Mouse (Mus musculus): ENCODE data around the gene Cacnb1. TPM values are rescaled to one million over a fixed set of nuclear protein-coding genes. Genes with fewer than 3 reads are reported as not detected.

Cacnb1 gene
- polyA plus RNA-seq, 1 experiment from 2014 or later, result 6.1 TPM

- Histone ChIP-seq H3K4me3 (ENCODE audit: low read depth, low read length) (no peak overlapping the region), H3K4me1 (ENCODE audit: control insufficient read depth, insufficient read depth, low read length) (0 out of 2 replicates have a peak, but pooled peaks cover 7% of the 10 kb centered on the region), H3K27me3 (ENCODE audit: control insufficient read depth, insufficient read depth, low read length) (peaks cover 43% of the 10 kb centered on the region), H3K9ac (ENCODE audit: low read depth, low read length) (no peak overlapping the region), H3K4me2 (no peak overlapping the region), H3K9me3 (replicated peaks; ENCODE audit: control insufficient read depth, low read length) (no peaks in the 10 kb centered on the region), H3K36me3 (ENCODE audit: control insufficient read depth, insufficient read depth, low read length) (no peaks in the 10 kb centered on the region), H3K27ac (ENCODE audit: low read depth, low read length) (no peak overlapping the region)
- ATAC-seq (replicated peaks; ENCODE audit: insufficient number of reproducible peaks, low FRiP score, low TSS enrichment), result no peak
- 78% methylated on average over 9 of the region's 9 CpGs for WGBS (ENCODE audit: insufficient replicate concordance)
Observed at GRCm38 (mm10) chr11:97982721-97983120, 40.1 kb downstream of the Cacnb1 start.

GRCm38 (mm10) chr11:97980531-97980966, 42.3 kb downstream of the Cacnb1 start:
- H3K36me3 ChIP-seq (ENCODE audit: control insufficient read depth, insufficient read depth, low read length), result no peaks in the 10 kb centered on the region
- no peak overlapping the region for H3K4me3 ChIP-seq (ENCODE audit: low read depth, low read length)
- no peak for ATAC-seq (replicated peaks; ENCODE audit: insufficient number of reproducible peaks, low FRiP score, low TSS enrichment)
- no peaks in the 10 kb centered on the region for H3K9me3 ChIP-seq (replicated peaks; ENCODE audit: control insufficient read depth, low read length)
- H3K9ac ChIP-seq (ENCODE audit: low read depth, low read length), result no peak overlapping the region
- no peaks in the 10 kb centered on the region for H3K4me1 ChIP-seq (ENCODE audit: control insufficient read depth, insufficient read depth, low read length)
- WGBS (ENCODE audit: insufficient replicate concordance), result 63% methylated on average over 9 of the region's 9 CpGs
- no peak overlapping the region for H3K27ac ChIP-seq (ENCODE audit: low read depth, low read length)
- H3K27me3 ChIP-seq (ENCODE audit: control insufficient read depth, insufficient read depth, low read length), result peaks cover 27% of the 10 kb centered on the region
- no peak overlapping the region for H3K4me2 ChIP-seq

DNA sequence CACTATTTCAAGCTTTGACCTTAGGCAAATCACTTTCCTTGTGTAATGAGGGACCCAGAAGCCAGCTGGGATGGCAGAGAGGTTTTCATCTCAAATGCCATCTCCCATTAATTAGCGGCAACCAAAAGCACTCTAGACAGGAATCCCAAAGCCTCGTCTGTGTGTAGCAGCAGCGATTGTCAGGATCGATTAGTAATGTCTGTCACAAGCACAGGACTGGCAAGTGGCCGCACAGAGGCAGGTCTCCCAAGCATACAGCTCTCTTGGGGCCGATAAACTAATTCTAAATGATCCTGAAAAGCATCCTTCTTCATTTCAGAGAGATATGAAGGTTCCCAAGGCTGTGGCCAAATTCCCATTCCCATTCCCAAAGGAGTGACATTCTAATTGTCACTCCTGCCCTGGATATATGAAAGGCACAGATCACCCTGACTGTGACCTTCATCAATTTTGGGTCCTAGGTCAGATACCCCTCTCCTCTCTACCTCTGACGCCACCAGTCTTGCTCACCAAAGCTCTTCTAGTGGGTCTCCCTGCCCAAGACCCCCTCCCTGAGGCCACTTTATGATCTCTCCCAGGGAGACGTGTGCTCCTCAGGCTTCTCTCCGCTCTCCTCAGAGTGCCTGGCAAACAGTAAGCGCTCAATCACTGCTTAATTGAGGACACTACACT, 42.9 kb downstream of the Cacnb1 start:
- 58% methylated on average over 10 of the region's 10 CpGs for WGBS (ENCODE audit: insufficient replicate concordance)
- Histone ChIP-seq H3K9me3 (replicated peaks; ENCODE audit: control insufficient read depth, low read length) (no peaks in the 10 kb centered on the region), H3K9ac (ENCODE audit: low read depth, low read length) (no peak overlapping the region), H3K4me3 (ENCODE audit: low read depth, low read length) (no peak overlapping the region), H3K27me3 (ENCODE audit: control insufficient read depth, insufficient read depth, low read length) (peaks cover 21% of the 10 kb centered on the region), H3K4me2 (no peak overlapping the region), H3K4me1 (ENCODE audit: control insufficient read depth, insufficient read depth, low read length) (no peaks in the 10 kb centered on the region), H3K36me3 (ENCODE audit: control insufficient read depth, insufficient read depth, low read length) (no peaks in the 10 kb centered on the region), H3K27ac (ENCODE audit: low read depth, low read length) (no peak overlapping the region)
- ATAC-seq (replicated peaks; ENCODE audit: insufficient number of reproducible peaks, low FRiP score, low TSS enrichment), result no peak

DNA sequence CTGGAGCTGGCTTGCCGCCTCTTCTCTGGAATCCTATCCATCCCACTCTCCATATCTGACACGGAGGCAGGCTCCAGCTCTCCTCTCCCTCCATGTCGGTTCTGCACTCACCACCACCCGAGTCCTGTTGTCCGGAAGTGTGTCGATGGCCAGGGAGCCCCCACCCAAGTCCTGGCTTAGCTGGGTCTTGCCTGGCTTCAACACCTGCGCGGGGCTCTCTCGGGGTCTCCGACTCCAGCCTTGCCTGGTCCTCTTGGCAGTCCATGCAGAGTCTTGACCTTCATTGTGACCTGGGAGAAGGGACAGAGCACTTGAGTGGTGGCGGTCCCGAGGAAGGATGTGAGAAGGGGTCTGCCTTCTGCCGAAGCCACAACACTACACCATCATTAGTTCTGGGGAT, 44.4 kb downstream of the Cacnb1 start:
- Histone ChIP-seq H3K4me2 (no peak overlapping the region), H3K36me3 (ENCODE audit: control insufficient read depth, insufficient read depth, low read length) (no peaks in the 10 kb centered on the region), H3K4me1 (ENCODE audit: control insufficient read depth, insufficient read depth, low read length) (no peaks in the 10 kb centered on the region), H3K27ac (ENCODE audit: low read depth, low read length) (no peak overlapping the region), H3K27me3 (ENCODE audit: control insufficient read depth, insufficient read depth, low read length) (peaks cover 10% of the 10 kb centered on the region; the same call in 1 of the 2 replicates), H3K9ac (ENCODE audit: low read depth, low read length) (no peak overlapping the region; the same call in 1 of the 2 replicates), H3K4me3 (ENCODE audit: low read depth, low read length) (no peak overlapping the region), H3K9me3 (replicated peaks; ENCODE audit: control insufficient read depth, low read length) (no peaks in the 10 kb centered on the region)
- 72% methylated on average over 13 of the region's 13 CpGs for WGBS (ENCODE audit: insufficient replicate concordance)
- ATAC-seq (replicated peaks; ENCODE audit: insufficient number of reproducible peaks, low FRiP score, low TSS enrichment), result no peak

DNA sequence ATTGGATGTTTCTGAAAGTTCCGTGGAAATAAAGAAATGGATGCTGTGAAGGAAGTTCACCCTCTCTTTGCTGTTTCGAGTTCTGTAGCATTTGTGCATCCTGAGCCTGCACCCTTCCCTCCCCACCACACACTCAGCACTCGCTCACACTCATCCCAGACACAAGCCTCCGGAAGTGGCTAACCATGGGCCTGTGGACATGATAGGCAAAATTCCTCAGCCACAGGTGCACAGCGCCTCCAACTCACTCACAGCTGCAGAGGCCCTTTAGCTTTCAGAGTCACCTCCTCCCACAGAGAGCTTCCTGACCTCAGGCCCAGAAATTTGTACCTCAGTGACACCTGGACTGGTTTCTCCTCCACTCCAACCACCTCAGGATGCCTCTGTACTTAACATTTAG, 45.0 kb downstream of the Cacnb1 start:
- peaks cover 10% of the 10 kb centered on the region; the same call in 1 of the 2 replicates for H3K27me3 ChIP-seq (ENCODE audit: control insufficient read depth, insufficient read depth, low read length)
- H3K9ac ChIP-seq (ENCODE audit: low read depth, low read length), result no peak overlapping the region
- H3K4me1 ChIP-seq (ENCODE audit: control insufficient read depth, insufficient read depth, low read length), result no peaks in the 10 kb centered on the region
- H3K4me3 ChIP-seq (ENCODE audit: low read depth, low read length), result no peak overlapping the region
- no peak for ATAC-seq (replicated peaks; ENCODE audit: insufficient number of reproducible peaks, low FRiP score, low TSS enrichment)
- 61% methylated on average over 5 of the region's 5 CpGs for WGBS (ENCODE audit: insufficient replicate concordance)
- H3K9me3 ChIP-seq (replicated peaks; ENCODE audit: control insufficient read depth, low read length), result no peaks in the 10 kb centered on the region
- no peaks in the 10 kb centered on the region for H3K36me3 ChIP-seq (ENCODE audit: control insufficient read depth, insufficient read depth, low read length)
- no peak overlapping the region for H3K4me2 ChIP-seq
- H3K27ac ChIP-seq (ENCODE audit: low read depth, low read length), result no peak overlapping the region

- Histone ChIP-seq H3K36me3 (ENCODE audit: control insufficient read depth, insufficient read depth, low read length) (no peaks in the 10 kb centered on the region), H3K4me2 (no peak overlapping the region), H3K9ac (ENCODE audit: low read depth, low read length) (no peak overlapping the region), H3K27me3 (ENCODE audit: control insufficient read depth, insufficient read depth, low read length) (peaks cover 2% of the 10 kb centered on the region; the same call in 1 of the 2 replicates), H3K4me1 (ENCODE audit: control insufficient read depth, insufficient read depth, low read length) (no peaks in the 10 kb centered on the region), H3K9me3 (replicated peaks; ENCODE audit: control insufficient read depth, low read length) (no peaks in the 10 kb centered on the region), H3K27ac (ENCODE audit: low read depth, low read length) (no peak overlapping the region), H3K4me3 (ENCODE audit: low read depth, low read length) (no peak overlapping the region)
- ATAC-seq (replicated peaks; ENCODE audit: insufficient number of reproducible peaks, low FRiP score, low TSS enrichment), result no peak
- 87% methylated on average over 5 of the region's 5 CpGs for WGBS (ENCODE audit: insufficient replicate concordance)
Observed at GRCm38 (mm10) chr11:97974746-97975145, 48.1 kb downstream of the Cacnb1 start.

- H3K9me3 ChIP-seq (replicated peaks; ENCODE audit: control insufficient read depth, low read length), result no peaks in the 10 kb centered on the region
- H3K4me1 ChIP-seq (ENCODE audit: control insufficient read depth, insufficient read depth, low read length), result no peaks in the 10 kb centered on the region
- no peak overlapping the region for H3K27ac ChIP-seq (ENCODE audit: low read depth, low read length)
- no peak overlapping the region for H3K4me2 ChIP-seq
- WGBS (ENCODE audit: insufficient replicate concordance), result 86% methylated on average over 5 of the region's 5 CpGs
- peaks cover 2% of the 10 kb centered on the region; the same call in 1 of the 2 replicates for H3K27me3 ChIP-seq (ENCODE audit: control insufficient read depth, insufficient read depth, low read length)
- no peak for ATAC-seq (replicated peaks; ENCODE audit: insufficient number of reproducible peaks, low FRiP score, low TSS enrichment)
- H3K4me3 ChIP-seq (ENCODE audit: low read depth, low read length), result no peak overlapping the region
- H3K36me3 ChIP-seq (ENCODE audit: control insufficient read depth, insufficient read depth, low read length), result no peaks in the 10 kb centered on the region
- H3K9ac ChIP-seq (ENCODE audit: low read depth, low read length), result no peak overlapping the region
Observed at GRCm38 (mm10) chr11:97974141-97974540, 48.7 kb downstream of the Cacnb1 start.

- H3K4me1 ChIP-seq (ENCODE audit: control insufficient read depth, insufficient read depth, low read length), result no peaks in the 10 kb centered on the region
- no peak overlapping the region for H3K9ac ChIP-seq (ENCODE audit: low read depth, low read length)
- no peak overlapping the region for H3K4me2 ChIP-seq
- no peak for ATAC-seq (replicated peaks; ENCODE audit: insufficient number of reproducible peaks, low FRiP score, low TSS enrichment)
- no peaks in the 10 kb centered on the region for H3K27me3 ChIP-seq (ENCODE audit: control insufficient read depth, insufficient read depth, low read length)
- WGBS (ENCODE audit: insufficient replicate concordance), result 70% methylated on average over 2 of the region's 2 CpGs
- H3K9me3 ChIP-seq (replicated peaks; ENCODE audit: control insufficient read depth, low read length), result no peaks in the 10 kb centered on the region
- H3K27ac ChIP-seq (ENCODE audit: low read depth, low read length), result no peak overlapping the region
- no peak overlapping the region for H3K4me3 ChIP-seq (ENCODE audit: low read depth, low read length)
- H3K36me3 ChIP-seq (ENCODE audit: control insufficient read depth, insufficient read depth, low read length), result no peaks in the 10 kb centered on the region
Observed at GRCm38 (mm10) chr11:97972434-97972833, 50.4 kb downstream of the Cacnb1 start.

DNA sequence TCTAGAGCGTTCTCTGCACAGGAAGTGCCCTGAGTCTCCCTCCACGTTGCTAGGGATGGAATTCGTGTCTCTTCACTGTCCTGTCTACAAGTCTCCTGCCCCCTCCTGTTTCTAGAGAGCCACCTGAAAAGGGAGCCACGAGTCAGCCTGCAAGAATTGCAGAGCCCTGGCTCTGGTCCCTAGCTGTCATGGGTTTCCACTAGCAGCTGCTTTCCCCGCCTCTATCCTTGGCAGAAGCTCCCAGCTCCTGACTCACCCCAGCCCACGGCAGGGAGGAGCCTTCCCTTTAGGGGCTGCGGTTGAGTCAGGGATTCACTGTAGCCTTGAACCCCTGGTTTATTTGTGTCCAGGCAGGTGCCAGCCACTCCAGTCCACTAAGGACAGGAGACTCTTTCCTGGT, 51.6 kb downstream of the Cacnb1 start:
- 23% methylated on average over 7 of the region's 7 CpGs for WGBS (ENCODE audit: insufficient replicate concordance)
- no peak for ATAC-seq (replicated peaks; ENCODE audit: insufficient number of reproducible peaks, low FRiP score, low TSS enrichment)

More for the DNA sequence above, 51.6 kb downstream of the Cacnb1 start:
- Histone ChIP-seq H3K27me3 (ENCODE audit: control insufficient read depth, insufficient read depth, low read length) (peaks cover 3% of the 10 kb centered on the region; the same call in 1 of the 2 replicates), H3K4me2 (no peak overlapping the region), H3K9me3 (replicated peaks; ENCODE audit: control insufficient read depth, low read length) (no peaks in the 10 kb centered on the region), H3K9ac (ENCODE audit: low read depth, low read length) (no peak overlapping the region), H3K36me3 (ENCODE audit: control insufficient read depth, insufficient read depth, low read length) (no peaks in the 10 kb centered on the region), H3K27ac (ENCODE audit: low read depth, low read length) (no peak overlapping the region), H3K4me1 (ENCODE audit: control insufficient read depth, insufficient read depth, low read length) (no peaks in the 10 kb centered on the region), H3K4me3 (ENCODE audit: low read depth, low read length) (no peak overlapping the region)
